Mouse (Mus musculus): ENCODE measurements around the gene Olfr1324. TPM values are rescaled to one million over a fixed set of nuclear protein-coding genes. Genes with fewer than 3 reads are reported as not detected.
"Not testable (repeated sequence)": the region's sequence is repeated elsewhere in the genome, so short reads cannot be mapped to it uniquely, and the experiment has no call there.

Olfr1324 gene
- total and polyA plus RNA-seq, 3 experiments, result not detected

GRCm38 (mm10) chrX:50410361-50410760 is 17.9 kb downstream of the Olfr1324 start:
- in situ Hi-C loops (cut with MboI; ENCODE audit: low pct_ligation_motif_present, low pct_unique_long_range_greater_than_20kb, low sequenced_read_pairs); H3K27ac ChIP-seq (ENCODE audit: insufficient read depth, low read depth); H3K36me3 ChIP-seq (replicated peaks in 1 of 2; ENCODE audit: control insufficient read depth in 1 of 2, insufficient read depth in 1 of 2, low read length in 1 of 2); H3K4me1 ChIP-seq (ENCODE audit: control insufficient read depth in 1 of 2, insufficient read depth in 2 of 2); H3K9me3 ChIP-seq (replicated peaks; ENCODE audit: low read length); H3K79me2 ChIP-seq (replicated peaks; ENCODE audit: control insufficient read depth, extremely low read depth, insufficient read depth, poor library complexity, severe bottlenecking); H3K27me3 ChIP-seq (replicated peaks); H3K4me2 ChIP-seq (ENCODE audit: insufficient read depth, low read depth, poor library complexity, severe bottlenecking); DNase-seq (ENCODE audit: extremely low read depth); H3K4me3 ChIP-seq (replicated peaks in 1 of 3; ENCODE audit: low read depth in 2 of 3, low read length in 2 of 3, poor library complexity in 1 of 3); dilution Hi-C loops (cut with MboI; ENCODE audit: extremely low pct_ligation_motif_present, extremely low pct_unique_long_range_greater_than_20kb, low sequenced_read_pairs); H3K9ac ChIP-seq (ENCODE audit: insufficient read depth, low read depth): not testable (repeated sequence)

- H3K27ac ChIP-seq (ENCODE audit: insufficient read depth, low read depth); H3K9me3 ChIP-seq (replicated peaks; ENCODE audit: low read length); H3K36me3 ChIP-seq (replicated peaks in 1 of 2; ENCODE audit: control insufficient read depth in 1 of 2, insufficient read depth in 1 of 2, low read length in 1 of 2); DNase-seq (ENCODE audit: extremely low read depth); in situ Hi-C loops (cut with MboI; ENCODE audit: low pct_ligation_motif_present, low pct_unique_long_range_greater_than_20kb, low sequenced_read_pairs); dilution Hi-C loops (cut with MboI; ENCODE audit: extremely low pct_ligation_motif_present, extremely low pct_unique_long_range_greater_than_20kb, low sequenced_read_pairs); H3K4me3 ChIP-seq (replicated peaks in 1 of 3; ENCODE audit: low read depth in 2 of 3, low read length in 2 of 3, poor library complexity in 1 of 3); H3K79me2 ChIP-seq (replicated peaks; ENCODE audit: control insufficient read depth, extremely low read depth, insufficient read depth, poor library complexity, severe bottlenecking); H3K4me1 ChIP-seq (ENCODE audit: control insufficient read depth in 1 of 2, insufficient read depth in 2 of 2); H3K9ac ChIP-seq (ENCODE audit: insufficient read depth, low read depth); H3K4me2 ChIP-seq (ENCODE audit: insufficient read depth, low read depth, poor library complexity, severe bottlenecking); H3K27me3 ChIP-seq (replicated peaks): not testable (repeated sequence)
Measured at GRCm38 (mm10) chrX:50390616-50391015, 37.7 kb downstream of the Olfr1324 start.

GRCm38 (mm10) chrX:50374978-50375377 is 53.3 kb downstream of the Olfr1324 start:
- no peaks in the 10 kb centered on the region for H3K36me3 ChIP-seq (replicated peaks in 1 of 2; ENCODE audit: control insufficient read depth in 1 of 2, insufficient read depth in 1 of 2, low read length in 1 of 2)
- in situ Hi-C loops (cut with MboI; ENCODE audit: low pct_ligation_motif_present, low pct_unique_long_range_greater_than_20kb, low sequenced_read_pairs) (no loop called here), dilution Hi-C loops (cut with MboI; ENCODE audit: extremely low pct_ligation_motif_present, extremely low pct_unique_long_range_greater_than_20kb, low sequenced_read_pairs) (no loop called here)
- no peak overlapping the region for H3K4me3 ChIP-seq (replicated peaks in 1 of 3; ENCODE audit: low read depth in 2 of 3, low read length in 2 of 3, poor library complexity in 1 of 3)
- no peak overlapping the region for H3K9ac ChIP-seq (ENCODE audit: insufficient read depth, low read depth)
- no peak overlapping the region for H3K4me2 ChIP-seq (ENCODE audit: insufficient read depth, low read depth, poor library complexity, severe bottlenecking)
- no peaks in the 10 kb centered on the region for H3K9me3 ChIP-seq (replicated peaks; ENCODE audit: low read length)
- H3K4me1 ChIP-seq (ENCODE audit: control insufficient read depth in 1 of 2, insufficient read depth in 2 of 2), result no peaks in the 10 kb centered on the region
- no peak overlapping the region for H3K27ac ChIP-seq (ENCODE audit: insufficient read depth, low read depth)
- no peaks in the 10 kb centered on the region for H3K79me2 ChIP-seq (replicated peaks; ENCODE audit: control insufficient read depth, extremely low read depth, insufficient read depth, poor library complexity, severe bottlenecking)
- TF ChIP-seq IRF4 (IDR thresholded peaks at IDR 0.05; ENCODE audit: low read depth, low read length), result no peak
- TF ChIP-seq CTCF (conservative IDR thresholded peaks at IDR 0.05 in 1 of 2, IDR thresholded peaks at IDR 0.05 in 1 of 2; ENCODE audit: low read depth in 2 of 2, low read length in 2 of 2), result no peak
- no peak for TF ChIP-seq USF1 (IDR thresholded peaks at IDR 0.05; ENCODE audit: low read depth, low read length)
- TF ChIP-seq E2F4 (IDR thresholded peaks at IDR 0.05; ENCODE audit: insufficient replicate concordance, low read depth, low read length), result no peak
- TF ChIP-seq ZC3H11A (IDR thresholded peaks at IDR 0.05; ENCODE audit: low read depth, low read length), result no peak
- TF ChIP-seq ZMIZ1 (IDR thresholded peaks at IDR 0.05; ENCODE audit: low read depth, low read length), result no peak
- no peak for TF ChIP-seq HCFC1 (IDR thresholded peaks at IDR 0.05; ENCODE audit: low read depth, low read length)
- no peak for TF ChIP-seq TBP (conservative IDR thresholded peaks at IDR 0.05; ENCODE audit: low read depth, low read length)
- TF ChIP-seq SMC3 (IDR thresholded peaks at IDR 0.05; ENCODE audit: low read depth, low read length), result no peak
- H3K27me3 ChIP-seq (replicated peaks), result no peaks in the 10 kb centered on the region
- DNase-seq (ENCODE audit: extremely low read depth), result no peak
